Mouse (Mus musculus): ENCODE data around the gene Spint4. TPM values are rescaled to one million over a fixed set of nuclear protein-coding genes. Genes with fewer than 3 reads are reported as not detected.
"Not testable (repeated sequence)": the region's sequence is repeated elsewhere in the genome, so short reads cannot be mapped to it uniquely, and the experiment has no call there.

The Spint4 gene
- polyA plus RNA-seq, 1 experiment from 2014 or later: not detected

- H3K4me1 ChIP-seq (ENCODE audit: control insufficient read depth, low read depth, low read length); H3K27ac ChIP-seq (ENCODE audit: low read length); H3K9ac ChIP-seq (ENCODE audit: low read depth, low read length); H3K4me2 ChIP-seq (ENCODE audit: low read depth, low read length); H3K27me3 ChIP-seq (ENCODE audit: control insufficient read depth, insufficient read depth, low read depth, low read length); H3K9me3 ChIP-seq (replicated peaks; ENCODE audit: control insufficient read depth, low read length); ATAC-seq (ENCODE audit: low read depth); H3K36me3 ChIP-seq (ENCODE audit: control insufficient read depth, insufficient read depth); H3K4me3 ChIP-seq (ENCODE audit: low read depth, low read length): not testable (repeated sequence)
- 71% methylated on average over 21 of the region's 23 CpGs for WGBS (ENCODE audit: insufficient replicate concordance)
These were observed 18.0 kb downstream of the Spint4 start for GRCm38 (mm10) chr2:164716194-164716786.

- Histone ChIP-seq H3K27ac (ENCODE audit: low read length) (no peak overlapping the region), H3K4me1 (ENCODE audit: control insufficient read depth, low read depth, low read length) (no peaks in the 10 kb centered on the region), H3K36me3 (ENCODE audit: control insufficient read depth, insufficient read depth) (no peaks in the 10 kb centered on the region), H3K9ac (ENCODE audit: low read depth, low read length) (no peak overlapping the region), H3K9me3 (replicated peaks; ENCODE audit: control insufficient read depth, low read length) (no peaks in the 10 kb centered on the region), H3K27me3 (ENCODE audit: control insufficient read depth, insufficient read depth, low read depth, low read length) (no peaks in the 10 kb centered on the region), H3K4me2 (ENCODE audit: low read depth, low read length) (no peak overlapping the region), H3K4me3 (ENCODE audit: low read depth, low read length) (no peak overlapping the region)
- no peak for ATAC-seq (ENCODE audit: low read depth)
- 56% methylated on average over 4 of the region's 4 CpGs for WGBS (ENCODE audit: insufficient replicate concordance)
These were observed 25.0 kb downstream of the Spint4 start for GRCm38 (mm10) chr2:164723276-164723675.

GRCm38 (mm10) chr2:164725895-164726619, 27.8 kb downstream of the Spint4 start:
- ATAC-seq (ENCODE audit: low read depth): 0 out of 2 replicates have a peak, but pooled peaks have one; percentile 50
- no peak overlapping the region for H3K4me2 ChIP-seq (ENCODE audit: low read depth, low read length)
- H3K4me1 ChIP-seq (ENCODE audit: control insufficient read depth, low read depth, low read length): no peaks in the 10 kb centered on the region
- no peaks in the 10 kb centered on the region for H3K27me3 ChIP-seq (ENCODE audit: control insufficient read depth, insufficient read depth, low read depth, low read length)
- no peak overlapping the region for H3K4me3 ChIP-seq (ENCODE audit: low read depth, low read length)
- no peak overlapping the region for H3K27ac ChIP-seq (ENCODE audit: low read length)
- WGBS (ENCODE audit: insufficient replicate concordance): 17% methylated on average over 6 of the region's 6 CpGs
- H3K9me3 ChIP-seq (replicated peaks; ENCODE audit: control insufficient read depth, low read length): no peaks in the 10 kb centered on the region
- H3K9ac ChIP-seq (ENCODE audit: low read depth, low read length): no peak overlapping the region
- no peaks in the 10 kb centered on the region for H3K36me3 ChIP-seq (ENCODE audit: control insufficient read depth, insufficient read depth)

GRCm38 (mm10) chr2:164731719-164732118, 33.4 kb downstream of the Spint4 start:
- 66% methylated on average over 5 of the region's 5 CpGs for WGBS (ENCODE audit: insufficient replicate concordance)
- Histone ChIP-seq H3K9me3 (replicated peaks; ENCODE audit: control insufficient read depth, low read length) (no peaks in the 10 kb centered on the region), H3K4me1 (ENCODE audit: control insufficient read depth, low read depth, low read length) (no peaks in the 10 kb centered on the region), H3K36me3 (ENCODE audit: control insufficient read depth, insufficient read depth) (no peaks in the 10 kb centered on the region), H3K4me3 (ENCODE audit: low read depth, low read length) (no peak overlapping the region), H3K9ac (ENCODE audit: low read depth, low read length) (no peak overlapping the region), H3K27me3 (ENCODE audit: control insufficient read depth, insufficient read depth, low read depth, low read length) (no peaks in the 10 kb centered on the region), H3K27ac (ENCODE audit: low read length) (no peak overlapping the region), H3K4me2 (ENCODE audit: low read depth, low read length) (no peak overlapping the region)
- ATAC-seq (ENCODE audit: low read depth): no peak

GRCm38 (mm10) chr2:164733259-164733658, 35.0 kb downstream of the Spint4 start:
- Histone ChIP-seq H3K36me3 (ENCODE audit: control insufficient read depth, insufficient read depth) (no peaks in the 10 kb centered on the region), H3K4me1 (ENCODE audit: control insufficient read depth, low read depth, low read length) (no peaks in the 10 kb centered on the region), H3K9me3 (replicated peaks; ENCODE audit: control insufficient read depth, low read length) (no peaks in the 10 kb centered on the region), H3K27ac (ENCODE audit: low read length) (no peak overlapping the region), H3K4me2 (ENCODE audit: low read depth, low read length) (no peak overlapping the region), H3K27me3 (ENCODE audit: control insufficient read depth, insufficient read depth, low read depth, low read length) (no peaks in the 10 kb centered on the region), H3K9ac (ENCODE audit: low read depth, low read length) (no peak overlapping the region), H3K4me3 (ENCODE audit: low read depth, low read length) (no peak overlapping the region)
- WGBS (ENCODE audit: insufficient replicate concordance): 53% methylated on average over 2 of the region's 2 CpGs
- ATAC-seq (ENCODE audit: low read depth): no peak

- Histone ChIP-seq H3K9ac (ENCODE audit: low read depth, low read length) (no peak overlapping the region), H3K36me3 (ENCODE audit: control insufficient read depth, insufficient read depth) (no peaks in the 10 kb centered on the region), H3K27ac (ENCODE audit: low read length) (no peak overlapping the region), H3K4me2 (ENCODE audit: low read depth, low read length) (no peak overlapping the region), H3K9me3 (replicated peaks; ENCODE audit: control insufficient read depth, low read length) (no peaks in the 10 kb centered on the region), H3K4me1 (ENCODE audit: control insufficient read depth, low read depth, low read length) (no peaks in the 10 kb centered on the region), H3K27me3 (ENCODE audit: control insufficient read depth, insufficient read depth, low read depth, low read length) (no peaks in the 10 kb centered on the region), H3K4me3 (ENCODE audit: low read depth, low read length) (no peak overlapping the region)
- ATAC-seq (ENCODE audit: low read depth): no peak
- WGBS (ENCODE audit: insufficient replicate concordance): 63% methylated on average over 5 of the region's 5 CpGs
These were observed 36.5 kb downstream of the Spint4 start for GRCm38 (mm10) chr2:164734839-164735238.

GRCm38 (mm10) chr2:164735446-164735845, 37.1 kb downstream of the Spint4 start:
- no peak for ATAC-seq (ENCODE audit: low read depth)
- no peak overlapping the region for H3K4me2 ChIP-seq (ENCODE audit: low read depth, low read length)
- H3K9me3 ChIP-seq (replicated peaks; ENCODE audit: control insufficient read depth, low read length): no peaks in the 10 kb centered on the region
- WGBS (ENCODE audit: insufficient replicate concordance): 64% methylated on average over 5 of the region's 5 CpGs
- H3K4me1 ChIP-seq (ENCODE audit: control insufficient read depth, low read depth, low read length): no peaks in the 10 kb centered on the region
- no peaks in the 10 kb centered on the region for H3K36me3 ChIP-seq (ENCODE audit: control insufficient read depth, insufficient read depth)
- no peak overlapping the region for H3K27ac ChIP-seq (ENCODE audit: low read length)
- H3K27me3 ChIP-seq (ENCODE audit: control insufficient read depth, insufficient read depth, low read depth, low read length): peaks cover 2% of the 10 kb centered on the region; the same call in 1 of the 2 replicates
- no peak overlapping the region for H3K9ac ChIP-seq (ENCODE audit: low read depth, low read length)
- H3K4me3 ChIP-seq (ENCODE audit: low read depth, low read length): no peak overlapping the region

GRCm38 (mm10) chr2:164737377-164738090, 39.2 kb downstream of the Spint4 start:
- peak; percentile 26; the same call in 1 of the 2 replicates for ATAC-seq (ENCODE audit: low read depth)
- H3K4me1 ChIP-seq (ENCODE audit: control insufficient read depth, low read depth, low read length): no peaks in the 10 kb centered on the region
- no peaks in the 10 kb centered on the region for H3K9me3 ChIP-seq (replicated peaks; ENCODE audit: control insufficient read depth, low read length)
- no peak overlapping the region for H3K4me3 ChIP-seq (ENCODE audit: low read depth, low read length)
- H3K36me3 ChIP-seq (ENCODE audit: control insufficient read depth, insufficient read depth): no peaks in the 10 kb centered on the region
- H3K27me3 ChIP-seq (ENCODE audit: control insufficient read depth, insufficient read depth, low read depth, low read length): peaks cover 2% of the 10 kb centered on the region; the same call in 1 of the 2 replicates
- 50% methylated on average over 3 of the region's 3 CpGs for WGBS (ENCODE audit: insufficient replicate concordance)
- H3K9ac ChIP-seq (ENCODE audit: low read depth, low read length): no peak overlapping the region
- no peak overlapping the region for H3K4me2 ChIP-seq (ENCODE audit: low read depth, low read length)
- H3K27ac ChIP-seq (ENCODE audit: low read length): no peak overlapping the region

GRCm38 (mm10) chr2:164739876-164740275, 41.6 kb downstream of the Spint4 start:
- Histone ChIP-seq H3K4me2 (ENCODE audit: low read depth, low read length) (no peak overlapping the region), H3K27me3 (ENCODE audit: control insufficient read depth, insufficient read depth, low read depth, low read length) (peaks cover 2% of the 10 kb centered on the region; the same call in 1 of the 2 replicates), H3K36me3 (ENCODE audit: control insufficient read depth, insufficient read depth) (no peaks in the 10 kb centered on the region), H3K4me1 (ENCODE audit: control insufficient read depth, low read depth, low read length) (peaks cover 4% of the 10 kb centered on the region), H3K9ac (ENCODE audit: low read depth, low read length) (no peak overlapping the region), H3K27ac (ENCODE audit: low read length) (no peak overlapping the region), H3K4me3 (ENCODE audit: low read depth, low read length) (no peak overlapping the region), H3K9me3 (replicated peaks; ENCODE audit: control insufficient read depth, low read length) (no peaks in the 10 kb centered on the region)
- ATAC-seq (ENCODE audit: low read depth): no peak
- 46% methylated on average over 7 of the region's 7 CpGs for WGBS (ENCODE audit: insufficient replicate concordance)

All from liver, embryonic 16.5 days (tissue).